Mouse (Mus musculus): ENCODE results near the gene Rai14. TPM values are rescaled to one million over a fixed set of nuclear protein-coding genes. Genes with fewer than 3 reads are reported as not detected.

Gene Rai14
- polyA plus RNA-seq, 1 experiment from 2014 or later, result 8.6 TPM

DNA sequence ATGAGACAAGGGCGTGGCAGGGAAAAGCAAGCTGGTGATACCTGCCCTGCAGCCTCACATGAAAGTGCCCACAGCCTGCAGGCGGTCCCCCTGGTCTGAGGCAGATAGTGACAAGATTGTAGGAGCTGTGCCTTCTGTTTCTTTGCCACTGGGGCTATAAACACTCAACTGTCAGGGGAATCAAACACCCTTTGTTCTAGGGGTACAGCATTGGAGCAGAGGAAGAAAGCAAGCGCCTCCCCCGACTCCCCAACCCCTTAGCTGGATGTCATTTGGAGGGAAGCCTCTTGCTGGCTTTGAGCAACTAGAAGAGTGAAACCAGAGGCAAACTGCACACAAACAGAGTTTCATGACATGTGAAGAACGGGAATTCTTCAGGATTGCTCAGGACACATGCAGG, 8.7 kb downstream of the Rai14 start:
- Histone ChIP-seq H3K4me1 (ENCODE audit: control insufficient read depth, insufficient read depth, low read length) (peaks cover 4% of the 10 kb centered on the region; the same call in 1 of the 2 replicates), H3K36me3 (ENCODE audit: control insufficient read depth, insufficient read depth, low read length) (no peaks in the 10 kb centered on the region), H3K9ac (ENCODE audit: low read depth, low read length) (no peak overlapping the region), H3K9me3 (replicated peaks; ENCODE audit: control insufficient read depth, low read length, poor library complexity, severe bottlenecking) (no peaks in the 10 kb centered on the region), H3K27me3 (ENCODE audit: control insufficient read depth, insufficient read depth, low read depth, low read length) (no peaks in the 10 kb centered on the region), H3K4me3 (ENCODE audit: low read depth, low read length) (no peak overlapping the region), H3K27ac (ENCODE audit: low read length) (no peak overlapping the region), H3K4me2 (ENCODE audit: low read length) (no peak overlapping the region)
- 72% methylated on average over 5 of the region's 5 CpGs for WGBS
- ATAC-seq, result no peak

GRCm38 (mm10) chr15:10704328-10704727, 10.1 kb downstream of the Rai14 start:
- no peaks in the 10 kb centered on the region for H3K36me3 ChIP-seq (ENCODE audit: control insufficient read depth, insufficient read depth, low read length)
- H3K4me3 ChIP-seq (ENCODE audit: low read depth, low read length), result no peak overlapping the region
- ATAC-seq, result no peak
- no peak overlapping the region for H3K9ac ChIP-seq (ENCODE audit: low read depth, low read length)
- H3K4me1 ChIP-seq (ENCODE audit: control insufficient read depth, insufficient read depth, low read length), result peaks cover 4% of the 10 kb centered on the region; the same call in 1 of the 2 replicates
- H3K27me3 ChIP-seq (ENCODE audit: control insufficient read depth, insufficient read depth, low read depth, low read length), result no peaks in the 10 kb centered on the region
- no peak overlapping the region for H3K27ac ChIP-seq (ENCODE audit: low read length)
- H3K9me3 ChIP-seq (replicated peaks; ENCODE audit: control insufficient read depth, low read length, poor library complexity, severe bottlenecking), result no peaks in the 10 kb centered on the region
- WGBS, result 81% methylated on average over 8 of the region's 8 CpGs
- no peak overlapping the region for H3K4me2 ChIP-seq (ENCODE audit: low read length)

DNA sequence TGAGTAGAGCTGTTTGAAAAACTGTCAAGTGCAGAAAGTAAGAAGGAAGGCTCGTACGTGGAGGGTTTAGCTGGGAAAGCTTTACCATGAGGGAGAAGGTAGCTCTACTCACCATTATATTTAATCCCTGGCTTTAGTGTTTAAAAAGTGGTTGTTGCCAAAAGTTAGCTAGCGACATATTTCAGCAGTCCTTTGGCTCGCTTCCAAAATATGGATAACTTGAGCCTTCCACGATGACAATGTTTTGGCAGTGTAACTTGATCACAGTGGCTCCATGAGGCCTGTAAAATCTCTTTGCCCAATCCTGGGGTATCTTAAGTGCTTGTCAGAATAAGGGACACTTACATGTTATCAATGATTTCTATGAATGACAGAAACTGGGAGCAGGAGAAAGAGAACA, 12.9 kb downstream of the Rai14 start:
- no peak overlapping the region for H3K4me2 ChIP-seq (ENCODE audit: low read length)
- ATAC-seq, result no peak
- WGBS, result 84% methylated on average over 5 of the region's 5 CpGs
- no peaks in the 10 kb centered on the region for H3K27me3 ChIP-seq (ENCODE audit: control insufficient read depth, insufficient read depth, low read depth, low read length)
- no peak overlapping the region for H3K9ac ChIP-seq (ENCODE audit: low read depth, low read length)
- H3K27ac ChIP-seq (ENCODE audit: low read length), result no peak overlapping the region
- no peak overlapping the region for H3K4me3 ChIP-seq (ENCODE audit: low read depth, low read length)
- H3K4me1 ChIP-seq (ENCODE audit: control insufficient read depth, insufficient read depth, low read length), result peaks cover 7% of the 10 kb centered on the region; the same call in 1 of the 2 replicates
- no peaks in the 10 kb centered on the region for H3K9me3 ChIP-seq (replicated peaks; ENCODE audit: control insufficient read depth, low read length, poor library complexity, severe bottlenecking)
- no peaks in the 10 kb centered on the region for H3K36me3 ChIP-seq (ENCODE audit: control insufficient read depth, insufficient read depth, low read length)

DNA sequence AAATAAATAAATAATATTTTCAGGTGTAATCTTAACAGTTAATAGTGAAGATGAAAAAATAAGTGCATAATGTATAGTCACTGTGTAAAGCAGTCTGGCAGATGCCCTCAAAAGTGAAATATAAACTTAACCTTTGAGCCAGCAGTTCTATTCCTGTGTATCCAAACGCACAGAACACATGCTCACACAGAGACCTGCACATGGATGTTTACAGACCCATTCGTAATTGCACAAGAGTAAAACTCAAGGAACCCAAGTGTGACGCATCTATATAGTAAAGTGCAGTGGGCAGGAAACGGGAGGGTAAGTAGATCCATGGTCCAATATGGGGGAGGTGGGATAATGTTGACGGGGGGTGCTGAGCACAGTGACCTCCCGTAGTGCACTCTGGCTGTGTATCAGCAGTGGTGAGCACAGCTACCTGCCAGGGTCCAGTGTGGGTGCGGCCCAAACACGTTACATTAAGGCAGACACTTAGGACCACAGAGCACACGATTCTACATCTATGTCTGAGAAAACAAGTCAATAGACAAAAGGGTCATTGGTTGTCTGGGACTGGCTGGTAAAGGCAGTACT, 13.4 kb downstream of the Rai14 start:
- H3K9ac ChIP-seq (ENCODE audit: low read depth, low read length), result no peak overlapping the region
- no peaks in the 10 kb centered on the region for H3K36me3 ChIP-seq (ENCODE audit: control insufficient read depth, insufficient read depth, low read length)
- no peaks in the 10 kb centered on the region for H3K27me3 ChIP-seq (ENCODE audit: control insufficient read depth, insufficient read depth, low read depth, low read length)
- 92% methylated on average over 9 of the region's 9 CpGs for WGBS
- H3K4me2 ChIP-seq (ENCODE audit: low read length), result no peak overlapping the region
- no peak overlapping the region for H3K27ac ChIP-seq (ENCODE audit: low read length)
- H3K9me3 ChIP-seq (replicated peaks; ENCODE audit: control insufficient read depth, low read length, poor library complexity, severe bottlenecking), result no peaks in the 10 kb centered on the region
- H3K4me1 ChIP-seq (ENCODE audit: control insufficient read depth, insufficient read depth, low read length), result peaks cover 7% of the 10 kb centered on the region; the same call in 1 of the 2 replicates
- ATAC-seq, result no peak
- H3K4me3 ChIP-seq (ENCODE audit: low read depth, low read length), result no peak overlapping the region

DNA sequence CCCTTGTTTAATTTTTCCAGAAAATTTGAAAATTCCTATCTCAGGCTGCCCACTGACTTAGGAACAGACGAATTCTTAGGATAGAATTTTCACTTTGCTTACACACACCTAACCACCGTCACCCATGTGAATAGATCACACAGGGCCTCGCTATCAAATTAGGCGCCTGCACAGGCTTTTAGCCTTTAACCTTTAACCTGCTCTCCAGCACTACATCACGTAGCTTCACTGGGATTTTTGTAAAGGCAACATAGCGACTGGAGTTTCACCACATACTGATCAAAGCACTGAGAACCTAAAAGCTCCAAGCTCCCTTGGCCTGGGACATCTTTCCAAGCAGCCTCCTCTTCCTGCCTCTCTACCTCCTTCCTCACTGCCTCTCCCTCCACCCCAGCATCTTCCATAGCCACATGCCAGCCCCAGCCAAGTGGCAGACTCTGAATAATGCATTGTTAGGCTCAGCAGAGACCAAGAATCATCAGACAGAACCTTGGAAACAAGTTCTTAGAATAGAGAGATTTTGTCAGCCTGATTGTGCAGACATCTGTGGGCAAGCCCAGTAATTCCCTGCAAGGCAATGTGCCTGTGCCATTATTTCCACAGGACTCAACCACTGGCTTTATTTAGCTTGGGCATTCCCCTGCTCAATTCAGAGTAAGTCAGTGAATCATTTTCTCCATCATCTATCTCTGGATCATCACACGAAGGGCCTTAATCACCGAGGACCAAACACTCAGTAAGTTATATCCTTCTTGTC, 17.8 kb downstream of the Rai14 start:
- H3K27me3 ChIP-seq (ENCODE audit: control insufficient read depth, insufficient read depth, low read depth, low read length), result no peaks in the 10 kb centered on the region
- ATAC-seq, result no peak
- H3K27ac ChIP-seq (ENCODE audit: low read length), result no peak overlapping the region

DNA sequence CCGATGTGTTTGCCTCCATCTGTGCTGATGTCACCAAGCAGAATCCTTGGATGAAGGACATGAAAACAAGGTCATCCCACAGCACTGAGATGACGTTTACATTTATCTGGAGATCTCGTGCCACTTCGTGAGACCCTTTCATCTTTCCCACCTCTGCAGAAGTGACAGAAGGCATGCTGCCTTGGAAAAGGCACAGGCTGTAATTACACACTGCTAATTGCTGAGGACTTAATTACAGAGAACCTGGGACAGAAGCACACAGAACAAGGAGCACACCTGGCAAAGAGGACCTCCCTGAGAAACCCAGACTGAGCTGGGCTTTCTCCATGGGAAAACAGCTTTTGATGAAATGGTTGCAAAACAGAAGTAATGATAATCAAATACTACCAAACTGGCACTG, 21.8 kb downstream of the Rai14 start:
- no peak overlapping the region for H3K27ac ChIP-seq (ENCODE audit: low read length)
- no peak overlapping the region for H3K4me3 ChIP-seq (ENCODE audit: low read depth, low read length)
- H3K9me3 ChIP-seq (replicated peaks; ENCODE audit: control insufficient read depth, low read length, poor library complexity, severe bottlenecking), result no peaks in the 10 kb centered on the region
- H3K27me3 ChIP-seq (ENCODE audit: control insufficient read depth, insufficient read depth, low read depth, low read length), result no peaks in the 10 kb centered on the region
- ATAC-seq, result no peak
- no peak overlapping the region for H3K4me2 ChIP-seq (ENCODE audit: low read length)
- 0 out of 2 replicates have a peak, but pooled peaks cover 4% of the 10 kb centered on the region for H3K4me1 ChIP-seq (ENCODE audit: control insufficient read depth, insufficient read depth, low read length)
- 66% methylated on average over 4 of the region's 4 CpGs for WGBS
- no peak overlapping the region for H3K9ac ChIP-seq (ENCODE audit: low read depth, low read length)
- no peaks in the 10 kb centered on the region for H3K36me3 ChIP-seq (ENCODE audit: control insufficient read depth, insufficient read depth, low read length)

More for the DNA sequence above, 17.8 kb downstream of the Rai14 start:
- no peak overlapping the region for H3K4me2 ChIP-seq (ENCODE audit: low read length)
- no peaks in the 10 kb centered on the region for H3K9me3 ChIP-seq (replicated peaks; ENCODE audit: control insufficient read depth, low read length, poor library complexity, severe bottlenecking)
- H3K36me3 ChIP-seq (ENCODE audit: control insufficient read depth, insufficient read depth, low read length), result no peaks in the 10 kb centered on the region
- H3K4me3 ChIP-seq (ENCODE audit: low read depth, low read length), result no peak overlapping the region
- H3K9ac ChIP-seq (ENCODE audit: low read depth, low read length), result no peak overlapping the region
- 74% methylated on average over 8 of the region's 8 CpGs for WGBS
- H3K4me1 ChIP-seq (ENCODE audit: control insufficient read depth, insufficient read depth, low read length), result 0 out of 2 replicates have a peak, but pooled peaks cover 4% of the 10 kb centered on the region

- Histone ChIP-seq H3K4me3 (ENCODE audit: low read depth, low read length) (no peak overlapping the region), H3K27ac (ENCODE audit: low read length) (no peak overlapping the region), H3K4me1 (ENCODE audit: control insufficient read depth, insufficient read depth, low read length) (no peaks in the 10 kb centered on the region), H3K36me3 (ENCODE audit: control insufficient read depth, insufficient read depth, low read length) (no peaks in the 10 kb centered on the region), H3K9me3 (replicated peaks; ENCODE audit: control insufficient read depth, low read length, poor library complexity, severe bottlenecking) (no peaks in the 10 kb centered on the region), H3K4me2 (ENCODE audit: low read length) (no peak overlapping the region), H3K27me3 (ENCODE audit: control insufficient read depth, insufficient read depth, low read depth, low read length) (no peaks in the 10 kb centered on the region), H3K9ac (ENCODE audit: low read depth, low read length) (no peak overlapping the region)
- no peak for ATAC-seq
- WGBS, result 44% methylated on average over 6 of the region's 6 CpGs
Observed at GRCm38 (mm10) chr15:10691481-10691880, 22.9 kb downstream of the Rai14 start.

DNA sequence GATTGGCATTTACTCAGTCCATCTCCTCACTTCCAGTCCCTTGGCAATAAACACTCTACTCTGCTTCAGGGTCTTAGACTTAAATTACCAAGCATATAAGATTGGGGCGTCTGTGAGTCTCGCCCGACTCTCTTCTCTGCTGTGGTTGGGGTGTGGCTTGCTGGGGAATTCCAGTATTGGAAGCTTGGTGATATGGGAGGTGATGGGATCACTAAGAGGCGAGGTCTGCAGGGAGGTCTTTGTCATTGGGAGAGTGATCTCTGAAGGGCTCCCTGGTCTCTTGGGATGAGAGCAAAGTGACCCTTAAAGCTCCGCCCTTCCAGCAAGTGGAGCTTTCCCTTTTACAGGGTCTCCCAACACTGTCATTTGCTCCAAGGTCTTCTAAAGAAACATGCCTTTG, 23.5 kb downstream of the Rai14 start:
- Histone ChIP-seq H3K27ac (ENCODE audit: low read length) (no peak overlapping the region), H3K27me3 (ENCODE audit: control insufficient read depth, insufficient read depth, low read depth, low read length) (no peaks in the 10 kb centered on the region), H3K4me1 (ENCODE audit: control insufficient read depth, insufficient read depth, low read length) (no peaks in the 10 kb centered on the region), H3K36me3 (ENCODE audit: control insufficient read depth, insufficient read depth, low read length) (no peaks in the 10 kb centered on the region), H3K9ac (ENCODE audit: low read depth, low read length) (no peak overlapping the region), H3K4me2 (ENCODE audit: low read length) (no peak overlapping the region), H3K4me3 (ENCODE audit: low read depth, low read length) (no peak overlapping the region), H3K9me3 (replicated peaks; ENCODE audit: control insufficient read depth, low read length, poor library complexity, severe bottlenecking) (no peaks in the 10 kb centered on the region)
- 94% methylated on average over 5 of the region's 5 CpGs for WGBS
- no peak for ATAC-seq

DNA sequence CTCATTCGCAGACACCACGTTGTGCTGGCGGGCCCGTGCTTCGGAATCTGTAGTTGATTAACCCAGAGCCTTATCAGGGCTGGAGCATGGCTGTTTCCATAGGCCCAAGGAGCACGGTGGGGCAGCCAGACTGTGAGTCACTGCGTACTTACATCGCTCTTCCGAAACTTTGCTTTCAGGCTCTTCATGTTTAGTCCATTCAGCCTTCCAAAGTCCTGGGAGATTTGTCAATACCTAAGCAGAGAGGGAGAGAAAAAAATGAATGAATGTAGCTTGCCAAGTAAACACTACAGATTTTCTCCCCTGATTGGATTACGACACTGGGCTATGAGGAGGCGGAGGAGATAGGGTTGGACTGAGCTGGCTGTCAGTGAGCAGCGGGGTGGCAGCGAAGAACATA, 24.2 kb downstream of the Rai14 start:
- no peak overlapping the region for H3K4me2 ChIP-seq (ENCODE audit: low read length)
- H3K9me3 ChIP-seq (replicated peaks; ENCODE audit: control insufficient read depth, low read length, poor library complexity, severe bottlenecking), result no peaks in the 10 kb centered on the region
- no peaks in the 10 kb centered on the region for H3K4me1 ChIP-seq (ENCODE audit: control insufficient read depth, insufficient read depth, low read length)
- WGBS, result 83% methylated on average over 13 of the region's 13 CpGs
- H3K27ac ChIP-seq (ENCODE audit: low read length), result no peak overlapping the region
- no peaks in the 10 kb centered on the region for H3K27me3 ChIP-seq (ENCODE audit: control insufficient read depth, insufficient read depth, low read depth, low read length)
- no peaks in the 10 kb centered on the region for H3K36me3 ChIP-seq (ENCODE audit: control insufficient read depth, insufficient read depth, low read length)
- H3K9ac ChIP-seq (ENCODE audit: low read depth, low read length), result no peak overlapping the region
- H3K4me3 ChIP-seq (ENCODE audit: low read depth, low read length), result no peak overlapping the region
- no peak for ATAC-seq

Measured in midbrain, embryonic 16.5 days (tissue).